Mouse (Mus musculus): Measurements from ENCODE around the gene Stxbp6.

- TF ChIP-seq CTCF (IDR thresholded peaks at IDR 0.05; ENCODE audit: borderline replicate concordance, control insufficient read depth, extremely low read depth, insufficient read depth, low read length, poor library complexity): no peak
- TF ChIP-seq POLR2A (IDR thresholded peaks at IDR 0.05; ENCODE audit: control insufficient read depth, extremely low read depth, insufficient read depth, low read length, poor library complexity): no peak
Measured at GRCm38 (mm10) chr12:45030681-45031080, 43.8 kb downstream of the Stxbp6 start.

All from thymus, adult 2 months (tissue).